Mouse (Mus musculus): ENCODE measurements at regions not wholly inside any gene's neighbourhood (a gene's known extent, or its start where the extent isn't known, plus 50 kb on each side); places are given as distances from the start of the nearest gene placed in this dataset.

- Histone ChIP-seq H3K36me3 (ENCODE audit: control insufficient read depth, insufficient read depth, low read length) (no peaks in the 10 kb centered on the region), H3K4me1 (ENCODE audit: control insufficient read depth, insufficient read depth, low read length) (no peaks in the 10 kb centered on the region), H3K4me3 (ENCODE audit: low read depth, low read length) (no peak overlapping the region), H3K4me2 (ENCODE audit: low read length) (no peak overlapping the region), H3K27ac (ENCODE audit: low read depth, low read length) (no peak overlapping the region), H3K27me3 (replicated peaks; ENCODE audit: control insufficient read depth, insufficient read depth, low read length) (no peaks in the 10 kb centered on the region), H3K9ac (ENCODE audit: low read length) (no peak overlapping the region), H3K9me3 (replicated peaks; ENCODE audit: control insufficient read depth, low read length) (no peaks in the 10 kb centered on the region)
- ATAC-seq (no peak), DNase-seq (ENCODE audit: low spot score) (no peak)
- 68% methylated on average over 14 of the region's 14 CpGs for WGBS
These were observed 77.6 kb downstream of the Gas1 start for GRCm38 (mm10) chr13:60099469-60100129.

- H3K27me3 ChIP-seq (replicated peaks; ENCODE audit: control insufficient read depth, insufficient read depth, low read length): no peaks in the 10 kb centered on the region
- H3K36me3 ChIP-seq (ENCODE audit: control insufficient read depth, insufficient read depth, low read length): no peaks in the 10 kb centered on the region
- H3K4me3 ChIP-seq (ENCODE audit: low read depth, low read length): no peak overlapping the region
- H3K4me2 ChIP-seq (ENCODE audit: low read length): no peak overlapping the region
- no peak overlapping the region for H3K9ac ChIP-seq (ENCODE audit: low read length)
- ATAC-seq (no peak), DNase-seq (ENCODE audit: low spot score) (no peak)
- 73% methylated on average over 3 of the region's 3 CpGs for WGBS
- H3K9me3 ChIP-seq (replicated peaks; ENCODE audit: control insufficient read depth, low read length): no peaks in the 10 kb centered on the region
- H3K27ac ChIP-seq (ENCODE audit: low read depth, low read length): no peak overlapping the region
- H3K4me1 ChIP-seq (ENCODE audit: control insufficient read depth, insufficient read depth, low read length): no peaks in the 10 kb centered on the region
These were observed 78.8 kb downstream of the Gas1 start for GRCm38 (mm10) chr13:60098394-60098793.

DNA sequence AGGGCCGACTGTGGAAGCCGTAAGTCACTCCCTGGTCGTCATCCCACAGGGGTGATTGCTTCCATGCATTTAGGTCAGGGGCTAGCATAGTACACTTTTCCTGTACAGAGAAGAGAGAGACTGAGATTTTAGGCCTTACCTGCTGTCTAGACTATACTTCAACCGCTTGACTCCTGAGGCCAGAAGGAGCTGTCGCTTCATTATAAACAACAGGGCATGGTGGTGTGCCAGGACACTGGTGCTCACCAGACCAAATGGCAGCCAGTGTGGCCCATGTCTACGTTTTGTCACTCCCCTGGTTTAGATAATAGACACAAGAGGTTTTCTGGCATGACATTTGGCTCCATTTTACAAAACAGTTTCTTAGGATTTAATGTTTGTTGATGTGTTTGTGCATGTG lies 79.4 kb downstream of the Gas1 start:
- no peaks in the 10 kb centered on the region for H3K9me3 ChIP-seq (replicated peaks; ENCODE audit: control insufficient read depth, low read length)
- no peak for ATAC-seq
- 57% methylated on average over 6 of the region's 6 CpGs for WGBS

GRCm38 (mm10) chr13:60086657-60087056 lies 90.5 kb downstream of the Gas1 start:
- no peaks in the 10 kb centered on the region for H3K9me3 ChIP-seq (replicated peaks; ENCODE audit: control insufficient read depth, low read length)
- peaks cover 10% of the 10 kb centered on the region; the same call in 1 of the 2 replicates for H3K4me1 ChIP-seq (ENCODE audit: control insufficient read depth, insufficient read depth, low read length)
- no peak overlapping the region for H3K27ac ChIP-seq (ENCODE audit: low read depth, low read length)
- no peak overlapping the region for H3K4me2 ChIP-seq (ENCODE audit: low read length)
- H3K9ac ChIP-seq (ENCODE audit: low read length): no peak overlapping the region
- 78% methylated on average over 8 of the region's 8 CpGs for WGBS
- no peaks in the 10 kb centered on the region for H3K36me3 ChIP-seq (ENCODE audit: control insufficient read depth, insufficient read depth, low read length)
- DNase-seq (ENCODE audit: low spot score) (no peak), ATAC-seq (no peak)
- no peaks in the 10 kb centered on the region for H3K27me3 ChIP-seq (replicated peaks; ENCODE audit: control insufficient read depth, insufficient read depth, low read length)
- H3K4me3 ChIP-seq (ENCODE audit: low read depth, low read length): no peak overlapping the region

More for the DNA sequence above, 79.4 kb downstream of the Gas1 start:
- Histone ChIP-seq H3K27me3 (replicated peaks; ENCODE audit: control insufficient read depth, insufficient read depth, low read length) (no peaks in the 10 kb centered on the region), H3K4me2 (ENCODE audit: low read length) (no peak overlapping the region), H3K36me3 (ENCODE audit: control insufficient read depth, insufficient read depth, low read length) (no peaks in the 10 kb centered on the region), H3K4me3 (ENCODE audit: low read depth, low read length) (no peak overlapping the region), H3K4me1 (ENCODE audit: control insufficient read depth, insufficient read depth, low read length) (no peaks in the 10 kb centered on the region), H3K27ac (ENCODE audit: low read depth, low read length) (no peak overlapping the region), H3K9ac (ENCODE audit: low read length) (no peak overlapping the region)
- no peak for DNase-seq (ENCODE audit: low spot score)

GRCm38 (mm10) chr13:60084975-60085374 lies 92.2 kb downstream of the Gas1 start:
- Histone ChIP-seq H3K9ac (ENCODE audit: low read length) (peak overlapping the region; percentile 2; the same call in 1 of the 2 replicates), H3K27ac (ENCODE audit: low read depth, low read length) (no peak overlapping the region), H3K4me2 (ENCODE audit: low read length) (peak overlapping the region; percentile 28), H3K4me3 (ENCODE audit: low read depth, low read length) (no peak overlapping the region), H3K27me3 (replicated peaks; ENCODE audit: control insufficient read depth, insufficient read depth, low read length) (no peaks in the 10 kb centered on the region), H3K9me3 (replicated peaks; ENCODE audit: control insufficient read depth, low read length) (no peaks in the 10 kb centered on the region), H3K36me3 (ENCODE audit: control insufficient read depth, insufficient read depth, low read length) (no peaks in the 10 kb centered on the region), H3K4me1 (ENCODE audit: control insufficient read depth, insufficient read depth, low read length) (peaks cover 10% of the 10 kb centered on the region; the same call in 1 of the 2 replicates)
- ATAC-seq: peak; percentile 87
- WGBS: 6% methylated on average over 12 of the region's 12 CpGs
- peak; percentile 82 for DNase-seq (ENCODE audit: low spot score)

- no peak overlapping the region for H3K4me3 ChIP-seq (ENCODE audit: low read depth, low read length)
- H3K4me1 ChIP-seq (ENCODE audit: control insufficient read depth, insufficient read depth, low read length): peaks cover 10% of the 10 kb centered on the region; the same call in 1 of the 2 replicates
- H3K36me3 ChIP-seq (ENCODE audit: control insufficient read depth, insufficient read depth, low read length): no peaks in the 10 kb centered on the region
- no peak for DNase-seq (ENCODE audit: low spot score)
- no peak overlapping the region for H3K4me2 ChIP-seq (ENCODE audit: low read length)
- H3K9me3 ChIP-seq (replicated peaks; ENCODE audit: control insufficient read depth, low read length): no peaks in the 10 kb centered on the region
- ATAC-seq: no peak
- H3K27ac ChIP-seq (ENCODE audit: low read depth, low read length): no peak overlapping the region
- WGBS: 50% methylated on average over 4 of the region's 4 CpGs
- H3K9ac ChIP-seq (ENCODE audit: low read length): no peak overlapping the region
- no peaks in the 10 kb centered on the region for H3K27me3 ChIP-seq (replicated peaks; ENCODE audit: control insufficient read depth, insufficient read depth, low read length)
These were observed 92.9 kb downstream of the Gas1 start for GRCm38 (mm10) chr13:60084290-60084689.

DNA sequence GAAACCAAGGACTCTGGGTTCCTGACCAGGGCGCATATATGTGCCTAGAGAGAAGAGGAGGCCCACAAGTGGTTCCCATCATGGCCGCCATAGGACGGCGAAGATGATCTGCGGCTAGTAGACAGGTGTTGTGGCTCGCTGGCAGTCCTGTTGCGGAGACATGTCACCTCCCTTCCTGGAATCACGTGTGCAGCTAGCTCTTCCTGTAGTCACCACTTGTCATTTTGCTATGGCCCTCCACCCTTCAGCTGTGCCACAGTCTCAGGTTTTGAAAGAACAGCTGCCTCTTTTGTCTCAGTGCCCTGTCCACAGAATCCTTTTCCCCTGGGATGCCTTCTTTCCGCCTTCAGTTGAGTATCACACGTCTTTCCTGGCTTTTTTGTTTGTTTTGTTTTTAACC lies 97.1 kb downstream of the Gas1 start:
- no peaks in the 10 kb centered on the region for H3K27me3 ChIP-seq (replicated peaks; ENCODE audit: control insufficient read depth, insufficient read depth, low read length)
- peaks cover 5% of the 10 kb centered on the region; the same call in 1 of the 2 replicates for H3K4me1 ChIP-seq (ENCODE audit: control insufficient read depth, insufficient read depth, low read length)
- DNase-seq (ENCODE audit: low spot score) (no peak), ATAC-seq (no peak)
- no peak overlapping the region for H3K4me3 ChIP-seq (ENCODE audit: low read depth, low read length)
- H3K27ac ChIP-seq (ENCODE audit: low read depth, low read length): no peak overlapping the region
- no peak overlapping the region for H3K9ac ChIP-seq (ENCODE audit: low read length)
- H3K9me3 ChIP-seq (replicated peaks; ENCODE audit: control insufficient read depth, low read length): no peaks in the 10 kb centered on the region
- WGBS: 86% methylated on average over 10 of the region's 10 CpGs
- no peak overlapping the region for H3K4me2 ChIP-seq (ENCODE audit: low read length)
- H3K36me3 ChIP-seq (ENCODE audit: control insufficient read depth, insufficient read depth, low read length): no peaks in the 10 kb centered on the region

DNA sequence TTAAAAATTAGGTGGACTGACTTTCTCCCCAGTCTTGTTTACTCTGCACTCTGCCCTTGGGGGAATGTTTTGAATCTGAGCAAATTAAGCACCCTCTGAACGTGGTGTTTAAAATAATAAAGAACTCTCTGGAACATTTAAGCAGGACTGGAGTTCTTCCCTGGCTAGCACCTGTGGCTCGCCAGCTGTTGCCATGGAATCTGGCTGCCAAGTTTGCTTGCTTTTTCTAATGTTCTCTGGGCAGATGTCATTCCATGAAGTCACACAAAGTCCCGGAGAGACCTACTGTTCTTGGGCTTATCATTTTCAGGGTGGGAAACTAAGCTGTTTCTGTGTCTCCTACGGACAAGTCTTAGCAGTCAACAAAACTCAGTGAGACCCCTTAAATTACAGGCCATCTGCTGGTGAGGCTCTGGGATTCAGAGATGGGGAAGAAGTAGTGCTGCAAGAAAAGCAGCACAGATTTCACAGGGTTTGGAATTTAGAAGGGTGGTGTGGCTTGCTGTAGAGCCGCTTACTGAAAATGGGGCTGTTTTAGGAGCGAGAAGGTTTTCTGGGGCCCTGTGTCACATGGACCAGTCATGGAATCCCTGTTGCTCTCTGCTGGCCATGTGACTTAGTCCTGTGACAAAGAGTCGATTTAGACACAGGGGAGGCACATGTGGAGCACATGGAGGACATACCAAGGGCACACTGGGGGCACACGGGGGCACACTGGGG lies 98.7 kb downstream of the Gas1 start:
- no peak for DNase-seq (ENCODE audit: low spot score)
- no peaks in the 10 kb centered on the region for H3K9me3 ChIP-seq (replicated peaks; ENCODE audit: control insufficient read depth, low read length)
- H3K4me2 ChIP-seq (ENCODE audit: low read length): no peak overlapping the region
- WGBS: 81% methylated on average over 8 of the region's 8 CpGs
- H3K27me3 ChIP-seq (replicated peaks; ENCODE audit: control insufficient read depth, insufficient read depth, low read length): no peaks in the 10 kb centered on the region
- ATAC-seq: no peak
- no peak overlapping the region for H3K27ac ChIP-seq (ENCODE audit: low read depth, low read length)
- H3K4me1 ChIP-seq (ENCODE audit: control insufficient read depth, insufficient read depth, low read length): no peaks in the 10 kb centered on the region
- no peaks in the 10 kb centered on the region for H3K36me3 ChIP-seq (ENCODE audit: control insufficient read depth, insufficient read depth, low read length)
- H3K9ac ChIP-seq (ENCODE audit: low read length): no peak overlapping the region
- H3K4me3 ChIP-seq (ENCODE audit: low read depth, low read length): no peak overlapping the region

DNA sequence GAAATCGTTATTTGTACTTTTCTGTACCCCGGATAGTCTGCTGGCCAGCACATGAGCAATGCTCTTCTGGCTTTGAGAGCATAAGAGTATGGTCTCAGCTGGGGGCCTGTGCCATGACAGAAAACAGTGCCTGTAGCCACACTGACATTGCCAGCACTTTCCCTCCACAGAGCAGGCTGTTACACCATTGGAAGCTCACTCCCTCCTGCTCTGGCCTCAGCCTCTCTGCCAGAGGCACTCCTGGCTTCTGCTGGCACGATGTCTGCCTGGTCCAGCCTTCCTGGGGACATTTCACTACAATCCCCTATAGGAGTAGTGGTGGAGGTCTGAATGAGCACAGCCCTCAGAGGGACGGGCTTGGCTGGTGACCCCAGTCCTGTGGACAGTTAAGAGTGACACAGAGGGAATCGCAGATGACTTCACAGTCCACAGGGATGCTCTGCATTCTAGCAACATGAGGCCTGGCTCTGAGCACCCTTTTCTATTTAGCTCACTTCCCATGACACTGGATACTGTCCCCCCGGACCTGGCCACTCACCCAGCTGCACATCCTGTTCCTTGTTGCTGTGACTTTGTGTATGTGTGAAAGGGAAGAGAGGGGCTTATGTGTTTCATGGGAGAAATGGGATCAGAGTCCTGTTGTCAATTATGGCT lies 100.9 kb downstream of the Gas1 start:
- no peak overlapping the region for H3K9ac ChIP-seq (ENCODE audit: low read length)
- no peaks in the 10 kb centered on the region for H3K27me3 ChIP-seq (replicated peaks; ENCODE audit: control insufficient read depth, insufficient read depth, low read length)
- DNase-seq (ENCODE audit: low spot score) (no peak), ATAC-seq (no peak)
- H3K9me3 ChIP-seq (replicated peaks; ENCODE audit: control insufficient read depth, low read length): no peaks in the 10 kb centered on the region
- no peak overlapping the region for H3K4me3 ChIP-seq (ENCODE audit: low read depth, low read length)
- no peak overlapping the region for H3K4me2 ChIP-seq (ENCODE audit: low read length)
- H3K36me3 ChIP-seq (ENCODE audit: control insufficient read depth, insufficient read depth, low read length): no peaks in the 10 kb centered on the region
- H3K4me1 ChIP-seq (ENCODE audit: control insufficient read depth, insufficient read depth, low read length): no peaks in the 10 kb centered on the region
- no peak overlapping the region for H3K27ac ChIP-seq (ENCODE audit: low read depth, low read length)
- 56% methylated on average over 6 of the region's 6 CpGs for WGBS
